Mouse (Mus musculus) c-Kit-positive CD71-negative TER-119-negative erythroid progenitor cells, embryonic 14.5 days (primary cell): ENCODE results near the gene Dhx32.

Experiments used
- DNase-seq: peaks from one replicate; pipeline ENCODE4 v3.0.0-alpha.2; 2013; ENCODE audit warnings: low read depth

Gene Dhx32

GRCm38 (mm10) chr7:133768517-133768916, 14.0 kb downstream of the Dhx32 start:
- no peak for DNase-seq

- DNase-seq = no peak
Observed at GRCm38 (mm10) chr7:133768027-133768426, 14.5 kb downstream of the Dhx32 start.

GRCm38 (mm10) chr7:133765849-133766243, 16.7 kb downstream of the Dhx32 start:
- no peak for DNase-seq

GRCm38 (mm10) chr7:133765240-133765848, 17.2 kb downstream of the Dhx32 start:
- DNase-seq = no peak

GRCm38 (mm10) chr7:133764425-133764824, 18.1 kb downstream of the Dhx32 start:
- no peak for DNase-seq

GRCm38 (mm10) chr7:133762696-133763095, 19.8 kb downstream of the Dhx32 start:
- no peak for DNase-seq

GRCm38 (mm10) chr7:133759611-133760353, 22.7 kb downstream of the Dhx32 start:
- no peak for DNase-seq

- no peak for DNase-seq
Observed at GRCm38 (mm10) chr7:133758716-133759115, 23.8 kb downstream of the Dhx32 start.

GRCm38 (mm10) chr7:133757961-133758455, 24.5 kb downstream of the Dhx32 start:
- DNase-seq = no peak

GRCm38 (mm10) chr7:133751163-133751562, 31.4 kb downstream of the Dhx32 start:
- no peak for DNase-seq

GRCm38 (mm10) chr7:133750666-133751065, 31.9 kb downstream of the Dhx32 start:
- no peak for DNase-seq

- DNase-seq = no peak
Observed at GRCm38 (mm10) chr7:133748753-133749152, 33.8 kb downstream of the Dhx32 start.

GRCm38 (mm10) chr7:133747372-133747771, 35.2 kb downstream of the Dhx32 start:
- DNase-seq = no peak

- no peak for DNase-seq
Observed at GRCm38 (mm10) chr7:133744701-133745100, 37.8 kb downstream of the Dhx32 start.

- DNase-seq = no peak
Observed at GRCm38 (mm10) chr7:133744209-133744608, 38.3 kb downstream of the Dhx32 start.

- no peak for DNase-seq
Observed at GRCm38 (mm10) chr7:133743611-133744010, 38.9 kb downstream of the Dhx32 start.

- no peak for DNase-seq
Observed at GRCm38 (mm10) chr7:133742530-133743325, 39.8 kb downstream of the Dhx32 start.

- DNase-seq = no peak
Observed at GRCm38 (mm10) chr7:133740558-133740957, 42.0 kb downstream of the Dhx32 start.

- DNase-seq = no peak
Observed at GRCm38 (mm10) chr7:133731971-133732645, 50.4 kb downstream of the Dhx32 start.

GRCm38 (mm10) chr7:133730324-133731191, 52.0 kb downstream of the Dhx32 start:
- no peak for DNase-seq

GRCm38 (mm10) chr7:133729351-133729750, 53.2 kb downstream of the Dhx32 start:
- DNase-seq = no peak
